Mouse (Mus musculus) bone marrow, adult 2 months (tissue): ENCODE data around the gene Tshz2.

Experiments
- CTCF ChIP-seq: fragments of 200-500 bp; IDR thresholded peaks from 2 replicates; pipeline ENCODE4 v1.5.1; 2011; ENCODE audit warnings: low read length, control low read depth; ENCODE audit not compliant: control insufficient read depth, insufficient read depth
- POLR2A ChIP-seq: fragments of 200-500 bp; IDR thresholded peaks from 2 replicates; pipeline ENCODE4 v1.6.1; 2011; ENCODE audit warnings: low read depth, mild to moderate bottlenecking, control low read depth, low read length, borderline replicate concordance; ENCODE audit not compliant: control insufficient read depth

GRCm38 (mm10) chr2:170023741-170024140, 390.9 kb downstream of the Tshz2 start:
- TF ChIP-seq CTCF (no peak), POLR2A (no peak)
